Comparison of ENCODE assay signal across 23 mouse cellular contexts in genomic region chr16:75867400-75867799, GRCm38 (mm10).
A peak's percentile ranks its signal among the peaks of the same experiment; 100 is the strongest.
DNase-seq lines count a peak whose midpoint lies in the region; ATAC-seq and TF ChIP-seq lines count a peak whose summit lies in the region.
"Had no signal": no experiment of that assay in that cellular context is flagged by ENCODE, and none has a peak within 500 bp of the region (broad histone marks: within the 10 kb centered on the region; RNA-seq: fewer than 3 reads in every experiment).

No protein-coding gene starts in this region.

- no peak for TF ChIP-seq CTCF in G1E (IDR thresholded peaks at IDR 0.05; ENCODE audit: low read depth, low read length)
- no peak for TF ChIP-seq CTCF in MEL (IDR thresholded peaks at IDR 0.05 in 2 of 3, conservative IDR thresholded peaks at IDR 0.05 in 1 of 3; ENCODE audit: control insufficient read depth in 1 of 3, insufficient read depth in 1 of 3, low read depth in 2 of 3, low read length in 3 of 3, poor library complexity in 1 of 3, severe bottlenecking in 1 of 3)

- DNase-seq in liver, embryonic 11.5 days (ENCODE audit: low spot score): no peak
- no peak for DNase-seq in G1E (ENCODE audit: low spot score)
- peak; percentile 40 for DNase-seq in MEL (ENCODE audit: low read depth, low spot score)
- no peak for DNase-seq in adrenal gland, adult 8-10 months
- no peak for DNase-seq in kidney, adult 8-10 months
- DNase-seq: adrenal gland, adult 2 months; adrenal gland, postnatal 14 days; adrenal gland, postnatal 36 days; cerebellum, adult 11-12 months; cerebellum, adult 2 months; cerebellum, adult 9-10 months; cerebellum, postnatal 10 days; cerebellum, postnatal 25 days; embryo, embryonic 11 days had no signal

- no peaks in the 10 kb centered on the region for H3K4me1 ChIP-seq in liver, embryonic 16.5 days (ENCODE audit: control insufficient read depth, low read depth, low read length)
- no peaks in the 10 kb centered on the region for H3K4me1 ChIP-seq in liver, embryonic 11.5 days (replicated peaks; ENCODE audit: control insufficient read depth, insufficient read depth, low read length)
- H3K4me1 ChIP-seq in G1E (ENCODE audit: insufficient read depth, low read depth, low read length) (peaks cover 58% of the 10 kb centered on the region), MEL (ENCODE audit: control insufficient read depth in 1 of 2, insufficient read depth in 2 of 2, low read length in 2 of 2) (peaks cover 6% of the 10 kb centered on the region in 2 experiments; a peak in 3 of 4 replicates)
- H3K4me1 ChIP-seq: embryonic facial prominence, embryonic 13.5 days; embryonic facial prominence, embryonic 15.5 days; forebrain, embryonic 10.5 days; forebrain, embryonic 12.5 days had no signal

- H3K27me3 ChIP-seq in liver, embryonic 16.5 days (ENCODE audit: control insufficient read depth, insufficient read depth, low read depth, low read length): no peaks in the 10 kb centered on the region
- no peaks in the 10 kb centered on the region for H3K27me3 ChIP-seq in liver, embryonic 11.5 days (replicated peaks; ENCODE audit: control insufficient read depth, insufficient read depth, low read length)
- H3K27me3 ChIP-seq in G1E (ENCODE audit: insufficient read depth, low read length) (no peaks in the 10 kb centered on the region), MEL (ENCODE audit: control insufficient read depth in 1 of 2, insufficient read depth in 2 of 2, low read length in 2 of 2) (no peaks in the 10 kb centered on the region)
- H3K27me3 ChIP-seq: embryonic facial prominence, embryonic 13.5 days; embryonic facial prominence, embryonic 15.5 days; forebrain, embryonic 12.5 days had no signal

- no peak overlapping the region for H3K4me2 ChIP-seq in liver, embryonic 16.5 days (ENCODE audit: low read depth, low read length)
- H3K4me2 ChIP-seq in liver, embryonic 11.5 days: no peak overlapping the region
- H3K4me2 ChIP-seq: embryonic facial prominence, embryonic 13.5 days; embryonic facial prominence, embryonic 15.5 days; forebrain, embryonic 12.5 days had no signal

- no peaks in the 10 kb centered on the region for H3K79me2 ChIP-seq in MEL (ENCODE audit: control insufficient read depth, insufficient read depth, low read length, poor library complexity)

- ATAC-seq in liver, embryonic 16.5 days (ENCODE audit: low read depth): 0 out of 2 replicates have a peak, but pooled peaks have one; percentile 35
- ATAC-seq in liver, embryonic 11.5 days (replicated peaks; ENCODE audit: low FRiP score): no peak
- ATAC-seq in G1E (ENCODE audit: extremely low read depth, insufficient number of reproducible peaks, low FRiP score, poor library complexity, severe bottlenecking): peak; percentile 72
- ATAC-seq in megakaryocyte-erythroid progenitor cell, adult 5-6 weeks (replicated peaks; ENCODE audit: low FRiP score, low TSS enrichment, poor library complexity, severe bottlenecking): peak; percentile 69
- ATAC-seq: forebrain, embryonic 14.5 days; forebrain, embryonic 16.5 days had no signal

- no peaks in the 10 kb centered on the region for H3K9me3 ChIP-seq in liver, embryonic 16.5 days (replicated peaks; ENCODE audit: control insufficient read depth, low read length)
- no peaks in the 10 kb centered on the region for H3K9me3 ChIP-seq in liver, embryonic 11.5 days (ENCODE audit: control insufficient read depth, low read length)
- no peaks in the 10 kb centered on the region for H3K9me3 ChIP-seq in G1E (replicated peaks)
- no peaks in the 10 kb centered on the region for H3K9me3 ChIP-seq in MEL (replicated peaks; ENCODE audit: insufficient read depth, low read length)
- H3K9me3 ChIP-seq: embryonic facial prominence, embryonic 13.5 days; embryonic facial prominence, embryonic 15.5 days; forebrain, embryonic 10.5 days; forebrain, embryonic 12.5 days had no signal

- no peak overlapping the region for H3K27ac ChIP-seq in liver, embryonic 16.5 days (ENCODE audit: low read length)
- H3K27ac ChIP-seq in liver, embryonic 11.5 days (ENCODE audit: low read depth, low read length): no peak overlapping the region
- no peak overlapping the region for H3K27ac ChIP-seq in MEL (ENCODE audit: control insufficient read depth, low read depth, low read length)
- H3K27ac ChIP-seq: embryonic facial prominence, embryonic 13.5 days; embryonic facial prominence, embryonic 15.5 days; forebrain, embryonic 10.5 days; forebrain, embryonic 12.5 days had no signal

- peak; percentile 72 to 79; a peak in 3 of 4 replicates for TF ChIP-seq EP300 in MEL (IDR thresholded peaks at IDR 0.05; ENCODE audit: low read depth in 1 of 2, low read length in 2 of 2)

- no peak for TF ChIP-seq POLR2A in MEL (IDR thresholded peaks at IDR 0.05; ENCODE audit: control insufficient read depth in 1 of 2, insufficient read depth in 1 of 2, low read depth in 1 of 2, low read length in 2 of 2, poor library complexity in 1 of 2)

- peaks cover 2% of the 10 kb centered on the region; the same call in 1 of the 2 replicates for H3K36me3 ChIP-seq in liver, embryonic 16.5 days (ENCODE audit: control insufficient read depth, insufficient read depth)
- H3K36me3 ChIP-seq in liver, embryonic 11.5 days (ENCODE audit: control insufficient read depth, insufficient read depth, low read length): no peaks in the 10 kb centered on the region; the same call in 1 of the 2 replicates
- H3K36me3 ChIP-seq in G1E (replicated peaks) (peaks cover 69% of the 10 kb centered on the region), MEL (ENCODE audit: control insufficient read depth in 1 of 2, insufficient read depth in 2 of 2, low read length in 2 of 2) (peaks cover 20 to 22% of the 10 kb centered on the region in 2 experiments)
- H3K36me3 ChIP-seq: embryonic facial prominence, embryonic 13.5 days; embryonic facial prominence, embryonic 15.5 days; forebrain, embryonic 10.5 days; forebrain, embryonic 12.5 days had no signal

- WGBS in liver, embryonic 16.5 days (ENCODE audit: insufficient replicate concordance): 29% methylated on average over 6 of the region's 6 CpGs
- WGBS in liver, embryonic 11.5 days: 62% methylated on average over 6 of the region's 6 CpGs

- H3K9ac ChIP-seq in liver, embryonic 16.5 days (ENCODE audit: low read depth, low read length): no peak overlapping the region
- H3K9ac ChIP-seq in liver, embryonic 11.5 days (ENCODE audit: low read depth, low read length): no peak overlapping the region
- no peak overlapping the region for H3K9ac ChIP-seq in MEL (ENCODE audit: control insufficient read depth, low read depth, low read length, poor library complexity, severe bottlenecking)
- H3K9ac ChIP-seq: embryonic facial prominence, embryonic 13.5 days; embryonic facial prominence, embryonic 15.5 days; forebrain, embryonic 12.5 days had no signal

- H3K4me3 ChIP-seq in liver, embryonic 16.5 days (ENCODE audit: low read depth, low read length): no peak overlapping the region
- H3K4me3 ChIP-seq in liver, embryonic 11.5 days (ENCODE audit: low read depth, low read length): no peak overlapping the region
- H3K4me3 ChIP-seq in G1E (ENCODE audit: low read depth, low read length): no peak overlapping the region
- no peak overlapping the region for H3K4me3 ChIP-seq in MEL (ENCODE audit: control insufficient read depth in 1 of 2, insufficient read depth in 1 of 2, low read depth in 2 of 2, low read length in 2 of 2)
- H3K4me3 ChIP-seq: embryonic facial prominence, embryonic 13.5 days; embryonic facial prominence, embryonic 15.5 days; erythroblast, embryonic 14.5 days; forebrain, embryonic 10.5 days; forebrain, embryonic 12.5 days had no signal

- TF ChIP-seq RAD21 in MEL (IDR thresholded peaks at IDR 0.05; ENCODE audit: low read depth, low read length): no peak

TF ChIP-seq in MEL, 35 proteins besides CTCF, POLR2A, EP300 and RAD21:
- TF ChIP-seq MYC (IDR thresholded peaks at IDR 0.05; ENCODE audit: low read depth, low read length) (no peak), ZKSCAN1 (IDR thresholded peaks at IDR 0.05; ENCODE audit: low read depth, low read length) (no peak), ETS1 (IDR thresholded peaks at IDR 0.05; ENCODE audit: low read depth, low read length) (peak; percentile 39; the same call in 1 of the 2 replicates), RCOR1 (IDR thresholded peaks at IDR 0.05; ENCODE audit: low read depth, low read length) (peak; percentile 86), SIN3A (IDR thresholded peaks at IDR 0.05; ENCODE audit: low read length) (peak; percentile 62; the same call in 1 of the 2 replicates), ZMIZ1 (IDR thresholded peaks at IDR 0.05; ENCODE audit: low read depth, low read length) (no peak), CHD1 (IDR thresholded peaks at IDR 0.05; ENCODE audit: low read depth, low read length) (no peak), USF1 (IDR thresholded peaks at IDR 0.05; ENCODE audit: low read depth, low read length) (no peak), ZNF384 (IDR thresholded peaks at IDR 0.05; ENCODE audit: low read depth, low read length) (no peak), MAFK (IDR thresholded peaks at IDR 0.05; ENCODE audit: borderline replicate concordance, low read depth, low read length) (0 out of 2 replicates have a peak, but pooled peaks have one; percentile 8), KAT2A (conservative IDR thresholded peaks at IDR 0.05; ENCODE audit: low read depth, low read length) (no peak), TCF12 (IDR thresholded peaks at IDR 0.05; ENCODE audit: low read depth, low read length) (peak; percentile 56), MXI1 (IDR thresholded peaks at IDR 0.05; ENCODE audit: low read depth, low read length) (no peak), ELF1 (IDR thresholded peaks at IDR 0.05; ENCODE audit: low read depth, low read length) (no peak), E2F4 (IDR thresholded peaks at IDR 0.05; ENCODE audit: borderline replicate concordance, low read depth, low read length) (no peak), GATA1 (IDR thresholded peaks at IDR 0.05; ENCODE audit: low read depth, low read length) (peak; percentile 81), UBTF (IDR thresholded peaks at IDR 0.05; ENCODE audit: borderline replicate concordance, insufficient read depth, low read depth, low read length) (no peak), POLR2AphosphoS5 (IDR thresholded peaks at IDR 0.05; ENCODE audit: borderline replicate concordance, low read depth, low read length) (no peak), POLR2AphosphoS2 (IDR thresholded peaks at IDR 0.05; ENCODE audit: low read length) (no peak), USF2 (IDR thresholded peaks at IDR 0.05; ENCODE audit: borderline replicate concordance in 1 of 2, insufficient read depth in 1 of 2, low read depth in 1 of 2, low read length in 2 of 2) (no peak), GABPA (IDR thresholded peaks at IDR 0.05; ENCODE audit: low read depth, low read length) (no peak), NRF1 (IDR thresholded peaks at IDR 0.05; ENCODE audit: insufficient read depth, low read depth, low read length, poor library complexity, severe bottlenecking) (no peak), SMC3 (IDR thresholded peaks at IDR 0.05; ENCODE audit: low read depth, low read length) (no peak), MYB (IDR thresholded peaks at IDR 0.05; ENCODE audit: low read depth, low read length) (peak; percentile 31; the same call in 1 of the 2 replicates)
